39 mouse cellular contexts compared by ENCODE assay signal in the genomic region with DNA sequence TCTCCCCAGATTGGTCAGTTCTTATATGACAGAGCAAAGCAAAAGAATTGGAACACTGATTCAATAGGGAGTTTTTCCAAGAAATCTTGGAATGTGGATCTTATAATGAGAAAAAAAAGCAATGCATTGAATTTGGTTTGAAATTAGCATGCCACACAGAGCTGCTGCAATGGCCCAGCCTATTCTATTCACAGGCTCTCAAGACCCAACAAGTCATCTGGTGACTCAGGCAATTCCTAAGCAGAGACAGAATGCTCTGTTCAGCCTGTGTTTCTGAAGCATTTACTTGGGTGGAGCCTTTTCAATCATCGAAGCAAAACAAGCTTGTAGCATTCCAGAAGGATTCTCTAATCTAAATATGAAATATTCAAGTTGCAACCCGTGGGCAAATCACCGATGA. TPM values are rescaled to one million over a fixed set of nuclear protein-coding genes. Genes with fewer than 3 reads are reported as not detected.
DNase-seq lines count a peak whose midpoint lies in the region; ATAC-seq and TF ChIP-seq lines count a peak whose summit lies in the region.
"Had no signal": no experiment of that assay in that cellular context is flagged by ENCODE, and none has a peak within 500 bp of the region (broad histone marks: within the 10 kb centered on the region; RNA-seq: fewer than 3 reads in every experiment).

No protein-coding gene starts in this region.

- no peak for TF ChIP-seq CTCF in midbrain, postnatal 0 days (IDR thresholded peaks at IDR 0.05)

- no peaks in the 10 kb centered on the region for H3K4me1 ChIP-seq in embryonic facial prominence, embryonic 14.5 days (ENCODE audit: control insufficient read depth, insufficient read depth, low read length)
- no peaks in the 10 kb centered on the region for H3K4me1 ChIP-seq in embryonic facial prominence, embryonic 10.5 days
- H3K4me1 ChIP-seq in midbrain, postnatal 0 days (ENCODE audit: insufficient read depth, low read length), result no peaks in the 10 kb centered on the region
- 0 out of 2 replicates have a peak, but pooled peaks cover 3% of the 10 kb centered on the region for H3K4me1 ChIP-seq in midbrain, embryonic 13.5 days (replicated peaks)
- no peaks in the 10 kb centered on the region for H3K4me1 ChIP-seq in stomach, embryonic 15.5 days
- H3K4me1 ChIP-seq: embryonic facial prominence, embryonic 12.5 days; liver, embryonic 12.5 days; megakaryocyte, embryonic 14.5 days; midbrain, embryonic 12.5 days; neural tube, embryonic 15.5 days had no signal

- whole genome bisulfite sequencing in embryonic facial prominence, embryonic 14.5 days, result 72% methylated on average over 3 of the region's 3 CpGs
- WGBS in embryonic facial prominence, embryonic 10.5 days, result 87% methylated on average over 3 of the region's 3 CpGs
- 80% methylated on average over 3 of the region's 3 CpGs for WGBS in midbrain, postnatal 0 days
- WGBS in midbrain, embryonic 13.5 days, result 82% methylated on average over 3 of the region's 3 CpGs
- 71% methylated on average over 3 of the region's 3 CpGs for WGBS in stomach, embryonic 15.5 days

- H3K36me3 ChIP-seq in embryonic facial prominence, embryonic 14.5 days (ENCODE audit: control insufficient read depth, insufficient read depth, low read length), result no peaks in the 10 kb centered on the region
- H3K36me3 ChIP-seq in embryonic facial prominence, embryonic 10.5 days (replicated peaks), result no peaks in the 10 kb centered on the region
- H3K36me3 ChIP-seq in midbrain, postnatal 0 days (ENCODE audit: insufficient read depth, low read length), result no peaks in the 10 kb centered on the region
- H3K36me3 ChIP-seq in midbrain, embryonic 13.5 days, result no peaks in the 10 kb centered on the region
- no peaks in the 10 kb centered on the region for H3K36me3 ChIP-seq in stomach, embryonic 15.5 days
- H3K36me3 ChIP-seq: embryonic facial prominence, embryonic 12.5 days; G1E; liver, embryonic 12.5 days; midbrain, embryonic 12.5 days; neural tube, embryonic 15.5 days had no signal

- no peaks in the 10 kb centered on the region for H3K9me3 ChIP-seq in embryonic facial prominence, embryonic 14.5 days (ENCODE audit: control insufficient read depth, low read length)
- H3K9me3 ChIP-seq in embryonic facial prominence, embryonic 10.5 days, result no peaks in the 10 kb centered on the region
- no peaks in the 10 kb centered on the region for H3K9me3 ChIP-seq in midbrain, postnatal 0 days (ENCODE audit: low read length)
- H3K9me3 ChIP-seq in midbrain, embryonic 13.5 days, result no peaks in the 10 kb centered on the region
- H3K9me3 ChIP-seq in stomach, embryonic 15.5 days, result no peaks in the 10 kb centered on the region
- H3K9me3 ChIP-seq: embryonic facial prominence, embryonic 12.5 days; G1E; liver, embryonic 12.5 days; megakaryocyte, embryonic 14.5 days; midbrain, embryonic 12.5 days; neural tube, embryonic 15.5 days had no signal

- H3K9ac ChIP-seq in embryonic facial prominence, embryonic 14.5 days (ENCODE audit: low read depth, low read length), result no peak overlapping the region
- H3K9ac ChIP-seq in midbrain, postnatal 0 days (replicated peaks; ENCODE audit: low read length, poor library complexity, severe bottlenecking), result no peak overlapping the region
- no peak overlapping the region for H3K9ac ChIP-seq in midbrain, embryonic 13.5 days (replicated peaks)
- H3K9ac ChIP-seq in stomach, embryonic 15.5 days, result no peak overlapping the region
- H3K9ac ChIP-seq: embryonic facial prominence, embryonic 12.5 days; forebrain, postnatal 0 days; liver, embryonic 12.5 days; liver, postnatal 0 days; midbrain, embryonic 12.5 days; neural tube, embryonic 15.5 days had no signal

- peak; percentile 53 for DNase-seq in embryonic facial prominence, embryonic 14.5 days (ENCODE audit: low spot score)
- DNase-seq in embryonic facial prominence, embryonic 10.5 days (ENCODE audit: low spot score), result no peak
- peak; percentile 22 for DNase-seq in midbrain, postnatal 0 days (ENCODE audit: low spot score)
- DNase-seq in right cerebral cortex, adult 18-20 months, result no peak
- no peak for DNase-seq in MN1 (ENCODE audit: low spot score)
- DNase-seq: adrenal gland, adult 2 months; cerebellum, adult 11 months; cerebellum, postnatal 36 days; forebrain, postnatal 0 days; gastrocnemius, postnatal 14 days; heart, postnatal 14 days; kidney, adult 11 months; kidney, postnatal 14 days; left cerebral cortex, postnatal 4 days; liver, postnatal 0 days; lung, postnatal 4 days; right cerebral cortex, postnatal 4 days; thymus, postnatal 14 days had no signal

- H3K27ac ChIP-seq in embryonic facial prominence, embryonic 14.5 days (replicated peaks; ENCODE audit: low read depth, low read length), result no peak overlapping the region
- H3K27ac ChIP-seq in embryonic facial prominence, embryonic 10.5 days (replicated peaks), result no peak overlapping the region
- no peak overlapping the region for H3K27ac ChIP-seq in midbrain, postnatal 0 days (ENCODE audit: low read depth, low read length)
- H3K27ac ChIP-seq in midbrain, embryonic 13.5 days, result no peak overlapping the region
- H3K27ac ChIP-seq in stomach, embryonic 15.5 days, result 0 out of 2 replicates have a peak overlapping the region, but pooled peaks have one; percentile 2
- H3K27ac ChIP-seq: embryonic facial prominence, embryonic 12.5 days; liver, embryonic 12.5 days; midbrain, embryonic 12.5 days; neural tube, embryonic 15.5 days had no signal

- no peak overlapping the region for H3K4me3 ChIP-seq in embryonic facial prominence, embryonic 14.5 days (ENCODE audit: low read depth, low read length)
- H3K4me3 ChIP-seq in embryonic facial prominence, embryonic 10.5 days, result no peak overlapping the region
- H3K4me3 ChIP-seq in midbrain, postnatal 0 days (ENCODE audit: low read depth, low read length), result no peak overlapping the region
- no peak overlapping the region for H3K4me3 ChIP-seq in midbrain, embryonic 13.5 days (replicated peaks)
- H3K4me3 ChIP-seq in stomach, embryonic 15.5 days (replicated peaks), result no peak overlapping the region
- H3K4me3 ChIP-seq: embryonic facial prominence, embryonic 12.5 days; erythroblast, embryonic 14.5 days; liver, embryonic 12.5 days; megakaryocyte, embryonic 14.5 days; midbrain, embryonic 12.5 days; neural tube, embryonic 15.5 days had no signal

- H3K4me2 ChIP-seq in embryonic facial prominence, embryonic 14.5 days (ENCODE audit: low read depth, low read length), result no peak overlapping the region
- H3K4me2 ChIP-seq in midbrain, postnatal 0 days (ENCODE audit: low read depth, low read length, poor library complexity, severe bottlenecking), result no peak overlapping the region
- H3K4me2 ChIP-seq in midbrain, embryonic 13.5 days (replicated peaks), result no peak overlapping the region
- no peak overlapping the region for H3K4me2 ChIP-seq in stomach, embryonic 15.5 days
- H3K4me2 ChIP-seq: embryonic facial prominence, embryonic 12.5 days; liver, embryonic 12.5 days; midbrain, embryonic 12.5 days; neural tube, embryonic 15.5 days had no signal

- no peak for ATAC-seq in embryonic facial prominence, embryonic 14.5 days (ENCODE audit: low read depth)
- no peak for ATAC-seq in midbrain, postnatal 0 days (ENCODE audit: low FRiP score)
- ATAC-seq in midbrain, embryonic 13.5 days, result no peak
- no peak for ATAC-seq in stomach, embryonic 15.5 days (ENCODE audit: insufficient read depth, low FRiP score, low read depth)
- ATAC-seq: forebrain, postnatal 0 days; liver, embryonic 12.5 days; liver, postnatal 0 days had no signal

- H3K27me3 ChIP-seq in embryonic facial prominence, embryonic 14.5 days (replicated peaks; ENCODE audit: control insufficient read depth, insufficient read depth, low read length), result no peaks in the 10 kb centered on the region
- no peaks in the 10 kb centered on the region for H3K27me3 ChIP-seq in embryonic facial prominence, embryonic 10.5 days (replicated peaks; ENCODE audit: low read depth, poor library complexity, severe bottlenecking)
- H3K27me3 ChIP-seq in midbrain, postnatal 0 days (ENCODE audit: insufficient read depth, low read length), result no peaks in the 10 kb centered on the region
- no peaks in the 10 kb centered on the region for H3K27me3 ChIP-seq in midbrain, embryonic 13.5 days
- no peaks in the 10 kb centered on the region for H3K27me3 ChIP-seq in stomach, embryonic 15.5 days (replicated peaks)
- H3K27me3 ChIP-seq: embryonic facial prominence, embryonic 12.5 days; liver, embryonic 12.5 days; megakaryocyte, embryonic 14.5 days; midbrain, embryonic 12.5 days; neural tube, embryonic 15.5 days had no signal

RNA-seq across cellular contexts. Expression of a gene that starts 26.1 kb away (rescaled TPM):
- polyA plus RNA-seq in embryonic facial prominence, embryonic 14.5 days (2014; fragmentation: Nextera tagmentation; extraction: Ambion mirVana), result 0.14 TPM in 1 of 2 replicates, not detected in the other
- not detected in 2 replicates for polyA plus RNA-seq in embryonic facial prominence, embryonic 10.5 days (2016; fragmentation: Nextera tagmentation; extraction: Ambion mirVana)
- total RNA-seq in midbrain, postnatal 0 days (2014; rRNA removed), result 0.33 TPM in 1 of 2 replicates, not detected in the other
- not detected in 2 replicates for polyA plus RNA-seq in midbrain, postnatal 0 days (2015; fragmentation: Nextera tagmentation; extraction: Ambion mirVana)
- polyA plus RNA-seq in midbrain, embryonic 13.5 days (2015; fragmentation: Nextera tagmentation; extraction: Ambion mirVana), result 0.13 TPM in 1 of 2 replicates, not detected in the other
- polyA plus RNA-seq in stomach, embryonic 15.5 days (2015; fragmentation: Nextera tagmentation; extraction: Ambion mirVana), result not detected in 2 replicates
- total RNA-seq: adrenal gland, adult 2 months; adrenal gland, postnatal 4 days; forebrain, postnatal 0 days; G1E; gastrocnemius, postnatal 14 days; granulocyte monocyte progenitor cell, adult 5-6 weeks; heart, postnatal 14 days; layer of hippocampus, adult 18-20 months; layer of hippocampus, postnatal 14 days; left cerebral cortex, adult 8-10 months; left cerebral cortex, postnatal 4 days; monocyte, adult 5-6 weeks had no signal
- polyA plus RNA-seq: adrenal gland, adult 2 months; embryonic facial prominence, embryonic 12.5 days; erythroblast, embryonic 14.5 days; forebrain, embryonic 11.5 days; forebrain, postnatal 0 days; G1E; kidney, embryonic 14.5 days; limb, embryonic 14.5 days; liver, embryonic 12.5 days; liver, postnatal 0 days; lung, embryonic 16.5 days; midbrain, embryonic 12.5 days; neural tube, embryonic 15.5 days; spleen, adult 2 months; urinary bladder, adult 2 months had no signal

Comparison
In these comparisons a context has a peak if more than half of its experiments do, and no peak if none do; other contexts are left out.
1. DNase-seq: peak in embryonic facial prominence, embryonic 14.5 days (single experiment) and midbrain, postnatal 0 days (single experiment); none in embryonic facial prominence, embryonic 10.5 days (single experiment), right cerebral cortex, adult 18-20 months (single experiment) and MN1 (single experiment).